Mouse (Mus musculus): ENCODE results near the gene C2cd4b. TPM values are rescaled to one million over a fixed set of nuclear protein-coding genes. Genes with fewer than 3 reads are reported as not detected.
A peak's percentile ranks its signal among the peaks of the same experiment; 100 is the strongest.

C2cd4b gene
- 0.23 TPM in 1 of 2 replicates, not detected in the other for polyA plus RNA-seq (2014; fragmentation: Nextera tagmentation; extraction: Ambion mirVana)

DNA sequence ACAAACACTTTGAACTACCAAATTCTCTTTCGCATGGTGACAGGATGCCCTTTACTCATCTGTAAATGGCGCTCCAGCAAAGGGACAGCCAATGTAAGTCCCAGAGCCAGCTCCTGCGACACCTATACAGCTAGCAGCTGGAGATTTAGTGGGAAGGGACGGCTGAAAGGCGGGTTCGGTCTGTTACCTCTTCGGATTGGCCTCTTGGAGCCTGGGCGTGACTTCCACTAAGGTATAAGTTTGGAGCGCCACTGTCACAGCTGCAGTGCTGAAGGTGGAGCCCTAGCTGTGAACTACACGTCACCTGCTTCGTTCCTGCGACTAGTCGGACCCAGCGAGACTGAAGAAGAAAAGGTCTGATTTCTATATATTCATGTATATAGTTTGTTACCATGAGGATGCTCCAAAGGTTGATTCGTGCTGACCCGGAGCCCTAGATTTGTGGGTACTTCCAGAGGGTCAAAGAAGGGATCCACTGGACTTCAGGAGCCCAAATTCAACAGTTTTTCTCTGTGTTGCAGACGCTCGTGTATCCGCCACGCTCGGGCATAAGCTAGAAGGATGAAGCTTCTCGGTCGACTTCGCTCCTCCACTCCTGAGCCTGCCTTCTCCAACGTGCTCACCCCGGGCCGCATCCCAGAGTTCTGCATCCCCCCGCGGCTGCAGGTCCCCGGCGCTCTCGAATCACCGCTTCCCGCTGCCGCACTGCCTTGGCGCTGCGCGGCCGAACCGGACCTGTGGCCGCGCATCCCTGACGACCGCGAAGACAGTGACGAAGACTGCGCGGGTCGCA, at the start of gene C2cd4b:
TSS of gene C2cd4b (plus strand) at position 275 of the 793 bp plus-strand sequence.
- Histone ChIP-seq H3K4me3 (ENCODE audit: low read depth, low read length) (peak within 1 kb of the TSS; percentile 50), H3K9me3 (ENCODE audit: control insufficient read depth, low read length) (no peaks in the 10 kb centered on the region), H3K4me2 (ENCODE audit: low read depth, severe bottlenecking) (peak within 1 kb of the TSS; percentile 97), H3K4me1 (ENCODE audit: control insufficient read depth, insufficient read depth, low read length) (no peaks in the 10 kb centered on the region; the same call in 1 of the 2 replicates), H3K27me3 (ENCODE audit: control insufficient read depth, insufficient read depth, low read length) (peaks cover 17% of the 10 kb centered on the region), H3K27ac (replicated peaks; ENCODE audit: low read depth, low read length) (no peak within 1 kb of the TSS), H3K9ac (ENCODE audit: low read length) (peak within 1 kb of the TSS; percentile 56), H3K36me3 (ENCODE audit: control insufficient read depth, insufficient read depth, low read length) (no peaks in the 10 kb centered on the region)
- ATAC-seq (ENCODE audit: insufficient number of reproducible peaks, low FRiP score, low TSS enrichment, low read depth) (no peak), DNase-seq (ENCODE audit: low spot score) (peak; percentile 58)
- 1% methylated on average over 49 of the region's 49 CpGs for WGBS

GRCm38 (mm10) chr9:67711051-67711877, 48.0 kb upstream of the C2cd4b start:
- DNase-seq (ENCODE audit: low spot score): peak; percentile 88
- 42% methylated on average over 15 of the region's 15 CpGs for WGBS
- no peak for ATAC-seq (ENCODE audit: insufficient number of reproducible peaks, low FRiP score, low TSS enrichment, low read depth)

DNA sequence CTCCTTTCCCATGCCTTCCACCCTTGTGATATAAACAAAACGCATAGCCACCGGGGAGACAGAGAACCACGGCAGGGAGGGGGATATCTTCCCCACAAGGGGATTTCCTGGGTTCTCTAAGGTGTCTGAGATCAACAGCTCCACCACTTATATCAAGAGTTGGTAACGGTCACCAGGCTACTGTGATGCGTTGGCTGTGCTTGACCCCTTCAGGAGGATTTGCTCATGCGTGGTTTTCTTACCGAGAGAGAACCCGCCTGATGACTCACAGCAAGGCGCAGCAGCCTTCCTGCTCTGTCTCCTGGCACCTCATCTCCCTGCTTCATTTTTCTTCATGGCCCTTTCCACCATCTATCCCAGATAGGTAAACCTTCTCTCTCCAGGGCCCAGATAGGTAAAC, 47.1 kb upstream of the C2cd4b start:
- no peak overlapping the region for H3K27ac ChIP-seq (replicated peaks; ENCODE audit: low read depth, low read length)
- no peak overlapping the region for H3K9ac ChIP-seq (ENCODE audit: low read length)
- H3K36me3 ChIP-seq (ENCODE audit: control insufficient read depth, insufficient read depth, low read length): no peaks in the 10 kb centered on the region
- H3K4me3 ChIP-seq (ENCODE audit: low read depth, low read length): no peak overlapping the region
- WGBS: 74% methylated on average over 9 of the region's 9 CpGs
- H3K4me2 ChIP-seq (ENCODE audit: low read depth, severe bottlenecking): no peak overlapping the region
- no peak for DNase-seq (ENCODE audit: low spot score)
- no peaks in the 10 kb centered on the region for H3K9me3 ChIP-seq (ENCODE audit: control insufficient read depth, low read length)
- H3K4me1 ChIP-seq (ENCODE audit: control insufficient read depth, insufficient read depth, low read length): no peaks in the 10 kb centered on the region
- no peaks in the 10 kb centered on the region for H3K27me3 ChIP-seq (ENCODE audit: control insufficient read depth, insufficient read depth, low read length)
- no peak for ATAC-seq (ENCODE audit: insufficient number of reproducible peaks, low FRiP score, low TSS enrichment, low read depth)

More at GRCm38 (mm10) chr9:67711051-67711877, 48.0 kb upstream of the C2cd4b start:
- Histone ChIP-seq H3K36me3 (ENCODE audit: control insufficient read depth, insufficient read depth, low read length) (no peaks in the 10 kb centered on the region), H3K27ac (replicated peaks; ENCODE audit: low read depth, low read length) (no peak overlapping the region), H3K9ac (ENCODE audit: low read length) (no peak overlapping the region), H3K4me1 (ENCODE audit: control insufficient read depth, insufficient read depth, low read length) (no peaks in the 10 kb centered on the region), H3K4me2 (ENCODE audit: low read depth, severe bottlenecking) (no peak overlapping the region), H3K27me3 (ENCODE audit: control insufficient read depth, insufficient read depth, low read length) (no peaks in the 10 kb centered on the region), H3K4me3 (ENCODE audit: low read depth, low read length) (no peak overlapping the region), H3K9me3 (ENCODE audit: control insufficient read depth, low read length) (no peaks in the 10 kb centered on the region)

- Histone ChIP-seq H3K9me3 (ENCODE audit: control insufficient read depth, low read length) (no peaks in the 10 kb centered on the region), H3K9ac (ENCODE audit: low read length) (no peak overlapping the region), H3K27ac (replicated peaks; ENCODE audit: low read depth, low read length) (no peak overlapping the region), H3K4me3 (ENCODE audit: low read depth, low read length) (no peak overlapping the region), H3K36me3 (ENCODE audit: control insufficient read depth, insufficient read depth, low read length) (no peaks in the 10 kb centered on the region), H3K27me3 (ENCODE audit: control insufficient read depth, insufficient read depth, low read length) (no peaks in the 10 kb centered on the region), H3K4me1 (ENCODE audit: control insufficient read depth, insufficient read depth, low read length) (no peaks in the 10 kb centered on the region), H3K4me2 (ENCODE audit: low read depth, severe bottlenecking) (no peak overlapping the region)
- 91% methylated on average over 3 of the region's 3 CpGs for WGBS
- ATAC-seq (ENCODE audit: insufficient number of reproducible peaks, low FRiP score, low TSS enrichment, low read depth): no peak
- no peak for DNase-seq (ENCODE audit: low spot score)
These were observed 42.2 kb upstream of the C2cd4b start for GRCm38 (mm10) chr9:67717081-67717480.

- DNase-seq (ENCODE audit: low spot score) (no peak), ATAC-seq (ENCODE audit: insufficient number of reproducible peaks, low FRiP score, low TSS enrichment, low read depth) (no peak)
- Histone ChIP-seq H3K4me1 (ENCODE audit: control insufficient read depth, insufficient read depth, low read length) (no peaks in the 10 kb centered on the region), H3K36me3 (ENCODE audit: control insufficient read depth, insufficient read depth, low read length) (no peaks in the 10 kb centered on the region), H3K27ac (replicated peaks; ENCODE audit: low read depth, low read length) (no peak overlapping the region), H3K9ac (ENCODE audit: low read length) (no peak overlapping the region), H3K27me3 (ENCODE audit: control insufficient read depth, insufficient read depth, low read length) (no peaks in the 10 kb centered on the region), H3K4me3 (ENCODE audit: low read depth, low read length) (no peak overlapping the region), H3K4me2 (ENCODE audit: low read depth, severe bottlenecking) (no peak overlapping the region), H3K9me3 (ENCODE audit: control insufficient read depth, low read length) (no peaks in the 10 kb centered on the region)
- 72% methylated on average over 3 of the region's 3 CpGs for WGBS
These were observed 40.6 kb upstream of the C2cd4b start for GRCm38 (mm10) chr9:67718596-67718995.

GRCm38 (mm10) chr9:67720150-67720549, 39.1 kb upstream of the C2cd4b start:
- no peak overlapping the region for H3K4me2 ChIP-seq (ENCODE audit: low read depth, severe bottlenecking)

GRCm38 (mm10) chr9:67722378-67722777, 36.9 kb upstream of the C2cd4b start:
- DNase-seq (ENCODE audit: low spot score) (no peak), ATAC-seq (ENCODE audit: insufficient number of reproducible peaks, low FRiP score, low TSS enrichment, low read depth) (no peak)
- Histone ChIP-seq H3K4me2 (ENCODE audit: low read depth, severe bottlenecking) (no peak overlapping the region), H3K36me3 (ENCODE audit: control insufficient read depth, insufficient read depth, low read length) (no peaks in the 10 kb centered on the region), H3K9me3 (ENCODE audit: control insufficient read depth, low read length) (no peaks in the 10 kb centered on the region), H3K27me3 (ENCODE audit: control insufficient read depth, insufficient read depth, low read length) (no peaks in the 10 kb centered on the region), H3K27ac (replicated peaks; ENCODE audit: low read depth, low read length) (no peak overlapping the region), H3K9ac (ENCODE audit: low read length) (no peak overlapping the region), H3K4me3 (ENCODE audit: low read depth, low read length) (no peak overlapping the region), H3K4me1 (ENCODE audit: control insufficient read depth, insufficient read depth, low read length) (no peaks in the 10 kb centered on the region)
- WGBS: 91% methylated on average over 8 of the region's 8 CpGs

More at GRCm38 (mm10) chr9:67720150-67720549, 39.1 kb upstream of the C2cd4b start:
- Histone ChIP-seq H3K27me3 (ENCODE audit: control insufficient read depth, insufficient read depth, low read length) (no peaks in the 10 kb centered on the region), H3K27ac (replicated peaks; ENCODE audit: low read depth, low read length) (no peak overlapping the region), H3K4me3 (ENCODE audit: low read depth, low read length) (no peak overlapping the region), H3K9me3 (ENCODE audit: control insufficient read depth, low read length) (no peaks in the 10 kb centered on the region), H3K9ac (ENCODE audit: low read length) (no peak overlapping the region), H3K4me1 (ENCODE audit: control insufficient read depth, insufficient read depth, low read length) (no peaks in the 10 kb centered on the region), H3K36me3 (ENCODE audit: control insufficient read depth, insufficient read depth, low read length) (no peaks in the 10 kb centered on the region)
- 75% methylated on average over 3 of the region's 3 CpGs for WGBS
- DNase-seq (ENCODE audit: low spot score) (no peak), ATAC-seq (ENCODE audit: insufficient number of reproducible peaks, low FRiP score, low TSS enrichment, low read depth) (no peak)

- no peak for DNase-seq (ENCODE audit: low spot score)
- H3K4me1 ChIP-seq (ENCODE audit: control insufficient read depth, insufficient read depth, low read length): no peaks in the 10 kb centered on the region
- no peaks in the 10 kb centered on the region for H3K36me3 ChIP-seq (ENCODE audit: control insufficient read depth, insufficient read depth, low read length)
- H3K4me3 ChIP-seq (ENCODE audit: low read depth, low read length): no peak overlapping the region
- H3K27me3 ChIP-seq (ENCODE audit: control insufficient read depth, insufficient read depth, low read length): no peaks in the 10 kb centered on the region
- H3K9ac ChIP-seq (ENCODE audit: low read length): no peak overlapping the region
- no peak overlapping the region for H3K4me2 ChIP-seq (ENCODE audit: low read depth, severe bottlenecking)
- WGBS: 66% methylated on average over 3 of the region's 3 CpGs
- no peak for ATAC-seq (ENCODE audit: insufficient number of reproducible peaks, low FRiP score, low TSS enrichment, low read depth)
- no peaks in the 10 kb centered on the region for H3K9me3 ChIP-seq (ENCODE audit: control insufficient read depth, low read length)
- H3K27ac ChIP-seq (replicated peaks; ENCODE audit: low read depth, low read length): no peak overlapping the region
These were observed 34.0 kb upstream of the C2cd4b start for GRCm38 (mm10) chr9:67725196-67725595.
